ENCODE assay signal across 19 mouse cellular contexts in the genomic region with DNA sequence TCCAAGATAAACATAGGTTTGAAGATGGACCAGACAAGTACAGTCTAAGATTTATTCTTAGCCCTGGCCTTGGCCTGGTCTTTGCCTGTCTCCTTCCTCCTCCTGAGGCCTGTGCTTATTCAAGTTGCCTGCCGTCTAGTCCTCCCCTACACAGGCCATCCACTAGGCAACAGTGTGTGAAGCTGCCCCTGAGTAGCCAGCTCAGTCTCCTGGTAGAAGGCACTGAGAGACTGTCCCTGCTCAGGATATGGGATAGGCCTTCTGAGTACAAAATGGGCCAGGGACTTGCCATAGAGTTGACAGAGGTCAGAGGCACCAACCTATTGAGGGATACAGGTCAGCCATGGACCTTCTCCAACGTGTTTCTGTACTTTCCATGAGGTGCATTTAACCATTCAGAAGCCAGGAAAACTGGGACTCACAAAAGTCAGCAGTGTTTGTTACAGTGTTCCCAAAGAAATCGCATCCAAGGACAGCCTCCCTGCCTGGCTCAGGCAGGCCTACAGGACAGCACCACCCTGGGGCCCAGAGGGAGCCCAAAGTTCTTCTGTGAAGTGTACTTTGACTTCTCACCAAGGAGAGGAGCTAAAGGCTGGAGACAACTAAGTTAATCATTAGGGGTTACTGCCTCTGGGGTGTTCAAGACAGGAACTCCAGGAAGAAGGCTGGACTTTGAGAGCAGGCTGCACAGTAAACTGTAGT. TPM values are rescaled to one million over a fixed set of nuclear protein-coding genes. Genes with fewer than 3 reads are reported as not detected.
DNase-seq lines count a peak whose midpoint lies in the region; TF ChIP-seq lines count a peak whose summit lies in the region.
"Had no signal": no experiment of that assay in that cellular context is flagged by ENCODE, and none has a peak within 500 bp of the region (broad histone marks: within the 10 kb centered on the region; RNA-seq: fewer than 3 reads in every experiment).

No protein-coding gene starts in this region.

- no peak for TF ChIP-seq CTCF in small intestine, adult 2 months (IDR thresholded peaks at IDR 0.05; ENCODE audit: extremely low read depth, insufficient read length, insufficient replicate concordance, low read depth, low read length)

- peak; percentile 37 to 64 for DNase-seq in adrenal gland, adult (ENCODE audit: inconsistent age in 2 of 2, low spot score in 1 of 2)
- no peak for DNase-seq in adrenal gland, postnatal 4 days (ENCODE audit: low spot score in 2 of 2)
- peak; percentile 51 for DNase-seq in kidney, adult 18-20 months
- DNase-seq in kidney, postnatal 25 days: peak; percentile 60 to 88
- no peak for DNase-seq in thymus, postnatal 10 days (ENCODE audit: low spot score in 2 of 2)
- DNase-seq in spleen, adult 18-20 months: no peak
- DNase-seq in thymus, adult 18-20 months: no peak
- DNase-seq: cerebellum, postnatal 14 days; heart, adult 2 months; heart, postnatal 10 days; left cerebral cortex, postnatal 4 days; right cerebral cortex, adult 18-20 months had no signal

- peak; percentile 63; the same call in 1 of the 2 replicates for TF ChIP-seq POLR2A in small intestine, adult 2 months (IDR thresholded peaks at IDR 0.05; ENCODE audit: low read depth, low read length)

- no peak overlapping the region for H3K4me3 ChIP-seq in small intestine, adult 2 months (ENCODE audit: low read depth, low read length)
- H3K4me3 ChIP-seq: heart, adult 2 months; hindbrain, embryonic 15.5 days; lung, embryonic 15.5 days; megakaryocyte, embryonic 14.5 days had no signal

- peak overlapping the region; percentile 99 for H3K27ac ChIP-seq in small intestine, adult 2 months (ENCODE audit: insufficient read depth, low read depth, low read length)
- H3K27ac ChIP-seq: embryonic facial prominence, embryonic 10.5 days; heart, adult 2 months; hindbrain, embryonic 15.5 days; lung, embryonic 15.5 days had no signal

- no peaks in the 10 kb centered on the region for H3K27me3 ChIP-seq in small intestine, adult 2 months (ENCODE audit: control insufficient read depth, insufficient read depth, low read length)
- H3K27me3 ChIP-seq: hindbrain, embryonic 15.5 days; lung, embryonic 15.5 days had no signal

- 11% methylated on average over 3 of the region's 3 CpGs for WGBS in small intestine, adult 2 months

- peaks cover 32% of the 10 kb centered on the region for H3K4me1 ChIP-seq in small intestine, adult 2 months (ENCODE audit: control insufficient read depth, insufficient read depth, insufficient read length, low read length)

- no peaks in the 10 kb centered on the region for H3K36me3 ChIP-seq in small intestine, adult 2 months (ENCODE audit: control insufficient read depth, insufficient read depth, low read length)
- H3K36me3 ChIP-seq: embryonic facial prominence, embryonic 10.5 days; hindbrain, embryonic 15.5 days; lung, embryonic 15.5 days had no signal

RNA-seq across cellular contexts. Expression of gene Thnsl2, which starts 1.2 kb away (rescaled TPM):
- 10 to 100 TPM; 27.9 to 31.7 TPM for total RNA-seq in adrenal gland, postnatal 4 days (2021)
- 10.0 and 23.1 TPM in 2 replicates for polyA plus RNA-seq in small intestine, adult 2 months (2012; rRNA removed)
- total RNA-seq: monocyte, adult 5-6 weeks; neutrophil, adult 5-6 weeks had no signal

RNA-seq across cellular contexts. Expression of gene Fabp1, which starts 54.2 kb away (rescaled TPM):
- 100 to 1,000 TPM in 1 of 2 experiments, 1 to 10 TPM in 1; 7.4 to 190 TPM for total RNA-seq in adrenal gland, postnatal 4 days (2021)
- 100 and 118 TPM in 2 replicates for polyA plus RNA-seq in small intestine, adult 2 months (2012; rRNA removed)
- total RNA-seq: heart, adult 2 months; heart, postnatal 10 days; left cerebral cortex, postnatal 4 days; monocyte, adult 5-6 weeks; neutrophil, adult 5-6 weeks had no signal
- polyA plus RNA-seq: embryonic facial prominence, embryonic 10.5 days; heart, adult 2 months had no signal

Comparison
In these comparisons a context has a peak if more than half of its experiments do, and no peak if none do; other contexts are left out.
1. DNase-seq: peak in adrenal gland, adult (2 of 2), kidney, adult 18-20 months (single experiment) and kidney, postnatal 25 days (2 of 2); none in adrenal gland, postnatal 4 days (0 of 2), thymus, postnatal 10 days (0 of 2), spleen, adult 18-20 months (0 of 2) and thymus, adult 18-20 months (0 of 2).